Mouse (Mus musculus): ENCODE results near the gene Hipk2.

The Hipk2 gene

GRCm38 (mm10) chr6:38834727-38835126 is 41.2 kb downstream of the Hipk2 start:
- in situ Hi-C loops (cut with MboI), result no loop called here

- in situ Hi-C loops (cut with MboI), result no loop called here
Observed at GRCm38 (mm10) chr6:38833721-38834120, 42.2 kb downstream of the Hipk2 start.

GRCm38 (mm10) chr6:38829452-38829851 is 46.5 kb downstream of the Hipk2 start:
- in situ Hi-C loops (cut with MboI), result no loop called here

- in situ Hi-C loops (cut with MboI), result no loop called here
Observed at GRCm38 (mm10) chr6:38828211-38828610, 47.8 kb downstream of the Hipk2 start.

GRCm38 (mm10) chr6:38827435-38827834 is 48.5 kb downstream of the Hipk2 start:
- in situ Hi-C loops (cut with MboI), result no loop called here

GRCm38 (mm10) chr6:38826857-38827256 is 49.1 kb downstream of the Hipk2 start:
- in situ Hi-C loops (cut with MboI), result no loop called here

- in situ Hi-C loops (cut with MboI), result no loop called here
Observed at GRCm38 (mm10) chr6:38825886-38826285, 50.1 kb downstream of the Hipk2 start.

GRCm38 (mm10) chr6:38823827-38824226 is 52.1 kb downstream of the Hipk2 start:
- in situ Hi-C loops (cut with MboI), result no loop called here

- in situ Hi-C loops (cut with MboI), result no loop called here
Observed at GRCm38 (mm10) chr6:38823164-38823563, 52.8 kb downstream of the Hipk2 start.

GRCm38 (mm10) chr6:38821686-38822085 is 54.3 kb downstream of the Hipk2 start:
- in situ Hi-C loops (cut with MboI), result no loop called here

GRCm38 (mm10) chr6:38820862-38821261 is 55.1 kb downstream of the Hipk2 start:
- in situ Hi-C loops (cut with MboI), result no loop called here

- in situ Hi-C loops (cut with MboI), result no loop called here
Observed at GRCm38 (mm10) chr6:38816216-38816615, 59.7 kb downstream of the Hipk2 start.

GRCm38 (mm10) chr6:38815582-38815981 is 60.4 kb downstream of the Hipk2 start:
- in situ Hi-C loops (cut with MboI), result no loop called here

- in situ Hi-C loops (cut with MboI), result no loop called here
Observed at GRCm38 (mm10) chr6:38814690-38815089, 61.3 kb downstream of the Hipk2 start.

- in situ Hi-C loops (cut with MboI), result no loop called here
Observed at GRCm38 (mm10) chr6:38811459-38812145, 64.4 kb downstream of the Hipk2 start.

- in situ Hi-C loops (cut with MboI), result no loop called here
Observed at GRCm38 (mm10) chr6:38810121-38810475, 65.9 kb downstream of the Hipk2 start.

GRCm38 (mm10) chr6:38809396-38810120 is 66.4 kb downstream of the Hipk2 start:
- in situ Hi-C loops (cut with MboI), result no loop called here

- in situ Hi-C loops (cut with MboI), result no loop called here
Observed at GRCm38 (mm10) chr6:38808317-38808716, 67.6 kb downstream of the Hipk2 start.

- in situ Hi-C loops (cut with MboI), result no loop called here
Observed at GRCm38 (mm10) chr6:38806963-38807445, 69.0 kb downstream of the Hipk2 start.

GRCm38 (mm10) chr6:38805612-38806011 is 70.4 kb downstream of the Hipk2 start:
- in situ Hi-C loops (cut with MboI), result no loop called here

- in situ Hi-C loops (cut with MboI), result no loop called here
Observed at GRCm38 (mm10) chr6:38801252-38801651, 74.7 kb downstream of the Hipk2 start.

- in situ Hi-C loops (cut with MboI), result no loop called here
Observed at GRCm38 (mm10) chr6:38797548-38797947, 78.4 kb downstream of the Hipk2 start.

- in situ Hi-C loops (cut with MboI), result no loop called here
Observed at GRCm38 (mm10) chr6:38796993-38797392, 79.0 kb downstream of the Hipk2 start.

All from mature B cell (primary cell).